Mouse (Mus musculus): ENCODE results near the gene Sgms1.

GRCm38 (mm10) chr19:32277287-32277686, 112.2 kb downstream of the Sgms1 start:
- TF ChIP-seq CTCF (IDR thresholded peaks at IDR 0.05; ENCODE audit: extremely low read depth, insufficient read depth, insufficient read length, insufficient replicate concordance) (no peak), POLR2A (IDR thresholded peaks at IDR 0.05; ENCODE audit: low read depth, low read length) (no peak)
